Mouse (Mus musculus): ENCODE measurements at regions not wholly inside any gene's neighbourhood (a gene's known extent, or its start where the extent isn't known, plus 50 kb on each side); places are given as distances from the start of the nearest gene placed in this dataset.

DNA sequence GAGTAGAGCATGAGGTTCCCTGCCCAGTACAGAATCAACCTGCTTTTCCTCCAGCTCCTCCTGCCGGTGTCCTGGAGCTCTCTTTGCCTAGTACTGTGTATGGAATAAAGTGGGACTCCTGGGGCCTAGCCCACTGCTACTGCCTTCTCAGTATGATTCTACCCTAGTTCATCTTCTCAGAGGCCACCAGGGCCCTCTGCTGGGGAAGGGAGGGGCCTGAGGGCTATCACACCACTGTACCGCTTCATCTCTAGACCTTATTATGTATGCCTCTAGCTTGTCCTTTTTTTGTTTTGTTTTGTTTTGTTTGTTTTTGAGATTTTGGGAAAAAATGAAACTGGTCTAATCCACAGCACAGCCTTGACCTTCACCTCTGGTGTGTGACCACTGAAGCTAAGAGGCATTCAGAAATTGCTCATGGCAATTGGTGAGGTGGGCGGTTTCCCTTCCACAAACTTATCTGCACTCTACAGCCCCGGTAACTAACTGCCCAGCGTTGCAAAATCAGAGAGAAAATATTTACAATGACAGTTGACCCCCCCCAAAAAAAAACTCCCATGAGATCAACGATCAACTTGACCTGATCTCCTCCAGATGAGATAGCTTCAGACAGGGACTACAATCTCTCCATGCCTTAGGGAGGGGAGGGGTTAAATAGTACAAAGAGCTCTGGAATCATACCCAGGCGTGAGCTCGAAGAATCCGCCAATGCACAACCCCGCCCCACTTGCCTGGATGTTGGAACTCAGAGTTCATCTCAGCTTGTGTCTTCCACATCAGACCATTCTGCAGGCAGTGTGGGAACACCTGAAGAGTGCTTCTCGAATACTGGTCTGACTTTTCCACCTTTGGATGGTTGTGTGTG, 168.8 kb downstream of the Tomm20 start:
- TF ChIP-seq CTCF (IDR thresholded peaks at IDR 0.05; ENCODE audit: insufficient read depth, low read depth, low read length) (no peak), POLR2A (IDR thresholded peaks at IDR 0.05; ENCODE audit: insufficient read depth, low read depth, low read length) (no peak)

Data from olfactory bulb, adult 2 months (tissue).